Mouse (Mus musculus) stomach, embryonic 15.5 days (tissue): ENCODE data around the gene Hint1. TPM values are rescaled to one million over a fixed set of nuclear protein-coding genes. Genes with fewer than 3 reads are reported as not detected.

Source experiments
- ATAC-seq: fragments of 200-750 bp; cut with Nextera tagmentation; 2 replicates; pipeline ENCODE4 v1.8.0; 2017; ENCODE audit warnings: low read depth, moderate number of reproducible peaks, moderate TSS enrichment; ENCODE audit not compliant: insufficient read depth, low FRiP score
- H3K27ac ChIP-seq: fragments of 300-500 bp; sonication (generic); 2 replicates; pipeline ENCODE4 v1.5.1; 2015; ENCODE audit warnings: mild to moderate bottlenecking, inconsistent platforms
- H3K27me3 ChIP-seq: fragments of 300-500 bp; sonication (generic); replicated peaks from 2 replicates; pipeline ENCODE4 v1.6.1; 2015; ENCODE audit warnings: inconsistent platforms
- H3K36me3 ChIP-seq: fragments of 300-500 bp; sonication (generic); 2 replicates; pipeline ENCODE4 v1.6.1; 2015; ENCODE audit warnings: inconsistent platforms
- H3K4me1 ChIP-seq: fragments of 300-500 bp; sonication (generic); 2 replicates; pipeline ENCODE4 v1.6.1; 2015; ENCODE audit warnings: inconsistent platforms
- H3K4me2 ChIP-seq: fragments of 300-500 bp; sonication (generic); 2 replicates; pipeline ENCODE4 v1.6.1; 2015; ENCODE audit warnings: mild to moderate bottlenecking, inconsistent platforms
- H3K4me3 ChIP-seq: fragments of 300-500 bp; sonication (generic); replicated peaks from 2 replicates; pipeline ENCODE4 v1.5.1; 2015; ENCODE audit warnings: inconsistent platforms
- H3K9ac ChIP-seq: fragments of 300-500 bp; sonication (generic); 2 replicates; pipeline ENCODE4 v1.6.1; 2015; ENCODE audit warnings: inconsistent platforms
- H3K9me3 ChIP-seq: fragments of 300-500 bp; sonication (generic); 2 replicates; pipeline ENCODE4 v1.6.1; 2016; ENCODE audit warnings: inconsistent platforms
- WGBS: fragments of 180-500 bp; shearing (Covaris S2); methylation state at CpG from one replicate; pipeline ENCODE4 v1.1.7; 2015; 5-methylcytosine and 5-hydroxymethylcytosine counted together
- polyA plus RNA-seq: library from polyadenylated mRNA; unstranded; fragments of >200 nt; fragmentation: Nextera tagmentation; extraction: Ambion mirVana; gene quantifications from 2 replicates; pipeline ENCODE4 v1.2.1, GENCODE M21; 2015

Hint1 gene
- polyA plus RNA-seq, 1 experiment from 2014 or later, result 602 TPM

GRCm38 (mm10) chr11:54917461-54917860 is 51.3 kb downstream of the Hint1 start:
- WGBS, result 94% methylated on average over 7 of the region's 7 CpGs
- no peak overlapping the region for H3K27ac ChIP-seq
- ATAC-seq, result no peak
- H3K4me2 ChIP-seq, result no peak overlapping the region
- no peaks in the 10 kb centered on the region for H3K27me3 ChIP-seq
- no peaks in the 10 kb centered on the region for H3K9me3 ChIP-seq
- peaks cover 46% of the 10 kb centered on the region for H3K36me3 ChIP-seq
- 0 out of 2 replicates have a peak, but pooled peaks cover 4% of the 10 kb centered on the region for H3K4me1 ChIP-seq
- no peak overlapping the region for H3K9ac ChIP-seq
- no peak overlapping the region for H3K4me3 ChIP-seq

- no peak overlapping the region for H3K4me3 ChIP-seq
- WGBS, result 88% methylated on average over 4 of the region's 4 CpGs
- H3K9me3 ChIP-seq, result no peaks in the 10 kb centered on the region
- no peak for ATAC-seq
- H3K9ac ChIP-seq, result no peak overlapping the region
- H3K27ac ChIP-seq, result no peak overlapping the region
- no peaks in the 10 kb centered on the region for H3K27me3 ChIP-seq
- H3K4me2 ChIP-seq, result no peak overlapping the region
- H3K36me3 ChIP-seq, result peaks cover 50% of the 10 kb centered on the region
- 0 out of 2 replicates have a peak, but pooled peaks cover 4% of the 10 kb centered on the region for H3K4me1 ChIP-seq
Observed at GRCm38 (mm10) chr11:54918273-54918672, 52.1 kb downstream of the Hint1 start.

Other genes starting within 250 kb of the Hint1 start
- 66.4 and 68.1 TPM in 2 replicates for gene Cdc42se2, start 78.7 kb upstream of the Hint1 start, polyA plus RNA-seq
- gene Lyrm7, start 5.5 kb upstream of the Hint1 start, polyA plus RNA-seq, result 7.5 and 11.6 TPM in 2 replicates
- gene Gpx3, start 36.1 kb downstream of the Hint1 start, polyA plus RNA-seq, result 164 and 171 TPM in 2 replicates
- gene Tnip1, start 96.5 kb downstream of the Hint1 start, polyA plus RNA-seq, result 20.0 and 20.5 TPM in 2 replicates
- 307 and 346 TPM in 2 replicates for gene Anxa6, start 167.1 kb downstream of the Hint1 start, polyA plus RNA-seq
- 3.1 and 3.2 TPM in 2 replicates for gene Ccdc69, start 211.7 kb downstream of the Hint1 start, polyA plus RNA-seq
- 21.7 and 22.2 TPM in 2 replicates for gene Gm2a, start 231.7 kb downstream of the Hint1 start, polyA plus RNA-seq